Mouse (Mus musculus) spleen, embryonic (tissue): ENCODE data around the gene Raet1e.
"Not testable (repeated sequence)": the region's sequence is repeated elsewhere in the genome, so short reads cannot be mapped to it uniquely, and the experiment has no call there.

Source experiments
- CTCF ChIA-PET: fragments of 350-600 bp; sonication (Branson Sonifier 250); formaldehyde crosslinking; loops from one replicate; lab custom pipeline; 2022; lab: Charles Lee

The Raet1e gene

GRCm38 (mm10) chr10:22273684-22274305 lies 115.4 kb downstream of the Raet1e start:
- CTCF ChIA-PET = interaction anchor here (0.7 kb wide), 2 partner anchors 106 to 1134 kb away, joined by 5 to 12 read pairs; no protein-coding TSS in a partner anchor

- CTCF ChIA-PET = no interaction called here
Measured at GRCm38 (mm10) chr10:22274445-22275057, 116.2 kb downstream of the Raet1e start.

- CTCF ChIA-PET = not testable (repeated sequence)
Measured at GRCm38 (mm10) chr10:22278468-22278867, 120.1 kb downstream of the Raet1e start.

- CTCF ChIA-PET = no interaction called here
Measured at GRCm38 (mm10) chr10:22282816-22283215, 124.4 kb downstream of the Raet1e start.

- CTCF ChIA-PET = no interaction called here
Measured at GRCm38 (mm10) chr10:22295676-22296075, 137.3 kb downstream of the Raet1e start.

GRCm38 (mm10) chr10:22297033-22297762 lies 138.8 kb downstream of the Raet1e start:
- CTCF ChIA-PET = no interaction called here

- CTCF ChIA-PET = no interaction called here
Measured at GRCm38 (mm10) chr10:22297766-22298461, 139.5 kb downstream of the Raet1e start.

- CTCF ChIA-PET = no interaction called here
Measured at GRCm38 (mm10) chr10:22299324-22299723, 141.0 kb downstream of the Raet1e start.

GRCm38 (mm10) chr10:22301641-22302040 lies 143.3 kb downstream of the Raet1e start:
- CTCF ChIA-PET = interaction anchor here (0.7 kb wide), 2 partner anchors 59 to 149 kb away, joined by 3 read pairs; no protein-coding TSS in a partner anchor

GRCm38 (mm10) chr10:22302344-22303057 lies 144.1 kb downstream of the Raet1e start:
- CTCF ChIA-PET = interaction anchor here (0.8 kb wide), 1 partner anchor 12 kb away, joined by 9 read pairs; no protein-coding TSS in a partner anchor

- CTCF ChIA-PET = no interaction called here
Measured at GRCm38 (mm10) chr10:22303736-22304135, 145.4 kb downstream of the Raet1e start.

GRCm38 (mm10) chr10:22305801-22306200 lies 147.4 kb downstream of the Raet1e start:
- CTCF ChIA-PET = no interaction called here

GRCm38 (mm10) chr10:22306452-22306851 lies 148.1 kb downstream of the Raet1e start:
- CTCF ChIA-PET = interaction anchor here (0.9 kb wide), 1 partner anchor 13 kb away, joined by 5 read pairs; no protein-coding TSS in a partner anchor

- CTCF ChIA-PET = no interaction called here
Measured at GRCm38 (mm10) chr10:22308221-22308620, 149.9 kb downstream of the Raet1e start.

GRCm38 (mm10) chr10:22322858-22323257 lies 164.5 kb downstream of the Raet1e start:
- CTCF ChIA-PET = no interaction called here

- CTCF ChIA-PET = not testable (repeated sequence)
Measured at GRCm38 (mm10) chr10:22345721-22346120, 187.4 kb downstream of the Raet1e start.

GRCm38 (mm10) chr10:22353548-22354195 lies 195.3 kb downstream of the Raet1e start:
- CTCF ChIA-PET = not testable (repeated sequence)

GRCm38 (mm10) chr10:22354196-22354574 lies 195.8 kb downstream of the Raet1e start:
- CTCF ChIA-PET = not testable (repeated sequence)

GRCm38 (mm10) chr10:22357373-22357772 lies 199.0 kb downstream of the Raet1e start:
- CTCF ChIA-PET = not testable (repeated sequence)

GRCm38 (mm10) chr10:22360252-22360651 lies 201.9 kb downstream of the Raet1e start, which contains the start of gene Raet1d:
TSS of gene Raet1d (plus strand) at chr10:22360552.
- CTCF ChIA-PET = not testable (repeated sequence)
